Mouse (Mus musculus) kidney, embryonic 16.5 days (tissue): ENCODE measurements around the gene Rtn3. TPM values are rescaled to one million over a fixed set of nuclear protein-coding genes. Genes with fewer than 3 reads are reported as not detected.
A peak's percentile ranks its signal among the peaks of the same experiment; 100 is the strongest.

Experiments
- ATAC-seq: fragments of 200-750 bp; cut with Nextera tagmentation; 2 replicates; pipeline ENCODE4 v1.8.0; 2017; ENCODE audit warnings: moderate TSS enrichment; ENCODE audit not compliant: low FRiP score, low TSS enrichment
- H3K27ac ChIP-seq: fragments of 300-500 bp; sonication (generic); 2 replicates; pipeline ENCODE4 v1.5.1; 2014; ENCODE audit warnings: low read length
- H3K27me3 ChIP-seq: fragments of 300-500 bp; sonication (generic); 2 replicates; pipeline ENCODE4 v1.6.1; 2014; ENCODE audit warnings: low read length, control low read depth, mixed read lengths; ENCODE audit not compliant: insufficient read depth
- H3K36me3 ChIP-seq: fragments of 300-500 bp; sonication (generic); 2 replicates; pipeline ENCODE4 v1.6.1; 2014; ENCODE audit warnings: low read length, control low read depth, mixed read lengths; ENCODE audit not compliant: insufficient read depth
- H3K4me1 ChIP-seq: fragments of 300-500 bp; sonication (generic); 2 replicates; pipeline ENCODE4 v1.6.1; 2014; ENCODE audit warnings: low read length, control low read depth, mixed read lengths; ENCODE audit not compliant: insufficient read depth
- H3K4me2 ChIP-seq: fragments of 300-500 bp; sonication (generic); replicated peaks from 2 replicates; pipeline ENCODE4 v1.6.1; 2014; ENCODE audit warnings: low read depth, low read length
- H3K4me3 ChIP-seq: fragments of 300-500 bp; sonication (generic); 2 replicates; pipeline ENCODE4 v1.5.1; 2014; ENCODE audit warnings: mild to moderate bottlenecking, low read length
- H3K9ac ChIP-seq: fragments of 300-500 bp; sonication (generic); replicated peaks from 2 replicates; pipeline ENCODE4 v1.6.1; 2014; ENCODE audit warnings: low read length
- H3K9me3 ChIP-seq: fragments of 300-500 bp; sonication (generic); 2 replicates; pipeline ENCODE4 v1.6.1; 2016; ENCODE audit warnings: low read length, control low read depth
- WGBS: fragments of 180-500 bp; shearing (Covaris S2); extraction: QIAGEN DNeasy Blood & Tissue Kit; methylation state at CpG from one replicate; pipeline ENCODE4 v1.1.7; 2014; 5-methylcytosine and 5-hydroxymethylcytosine counted together
- polyA plus RNA-seq: library from polyadenylated mRNA; unstranded; fragments of >200 nt; fragmentation: Nextera tagmentation; extraction: Ambion mirVana; gene quantifications from 2 replicates; pipeline ENCODE4 v1.2.1, GENCODE M21; 2015

Rtn3 gene
- polyA plus RNA-seq, 1 experiment from 2014 or later, result 169 TPM

DNA sequence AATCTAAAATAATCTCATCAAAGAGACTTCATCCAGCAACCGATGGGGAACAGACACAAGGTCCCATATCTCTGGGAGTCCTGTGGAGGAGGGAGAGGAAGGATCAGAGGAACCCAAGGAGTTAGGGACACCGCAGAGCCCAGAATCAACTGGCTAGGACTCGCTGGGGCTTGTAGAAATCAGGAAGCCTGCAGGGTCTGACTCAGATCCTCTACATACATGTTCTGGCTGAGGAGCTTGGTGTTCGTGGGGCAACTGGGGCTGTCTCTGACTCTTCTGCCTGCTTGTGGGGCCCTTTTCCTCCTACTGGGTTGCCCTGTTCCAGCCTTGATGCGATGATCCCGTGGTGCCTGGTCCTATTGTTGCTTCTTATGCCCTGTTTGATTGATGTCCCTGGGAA is 8.9 kb upstream of the Rtn3 start:
- Histone ChIP-seq H3K9ac (no peak overlapping the region), H3K9me3 (no peaks in the 10 kb centered on the region), H3K27me3 (no peaks in the 10 kb centered on the region), H3K4me3 (no peak overlapping the region), H3K36me3 (no peaks in the 10 kb centered on the region), H3K4me2 (no peak overlapping the region), H3K4me1 (peaks cover 6% of the 10 kb centered on the region; the same call in 1 of the 2 replicates), H3K27ac (no peak overlapping the region)
- 78% methylated on average over 6 of the region's 6 CpGs for WGBS
- no peak for ATAC-seq

GRCm38 (mm10) chr19:7487680-7488079 is 4.6 kb upstream of the Rtn3 start:
- Histone ChIP-seq H3K9me3 (no peaks in the 10 kb centered on the region), H3K4me3 (no peak overlapping the region), H3K36me3 (no peaks in the 10 kb centered on the region), H3K4me1 (0 out of 2 replicates have a peak, but pooled peaks cover 3% of the 10 kb centered on the region), H3K27me3 (no peaks in the 10 kb centered on the region), H3K27ac (no peak overlapping the region), H3K9ac (no peak overlapping the region), H3K4me2 (no peak overlapping the region)
- WGBS, result 85% methylated on average over 8 of the region's 8 CpGs
- ATAC-seq, result no peak

- Histone ChIP-seq H3K4me3 (no peak overlapping the region), H3K27me3 (no peaks in the 10 kb centered on the region), H3K36me3 (no peaks in the 10 kb centered on the region), H3K9me3 (no peaks in the 10 kb centered on the region), H3K4me2 (peak overlapping the region; percentile 67; the same call in 1 of the 2 replicates), H3K4me1 (peaks cover 11% of the 10 kb centered on the region; the same call in 1 of the 2 replicates), H3K9ac (no peak overlapping the region), H3K27ac (no peak overlapping the region; the same call in 1 of the 2 replicates)
- no peak for ATAC-seq
- 64% methylated on average over 5 of the region's 5 CpGs for WGBS
Measured at GRCm38 (mm10) chr19:7484076-7484475, 995 bp upstream of the Rtn3 start.

DNA sequence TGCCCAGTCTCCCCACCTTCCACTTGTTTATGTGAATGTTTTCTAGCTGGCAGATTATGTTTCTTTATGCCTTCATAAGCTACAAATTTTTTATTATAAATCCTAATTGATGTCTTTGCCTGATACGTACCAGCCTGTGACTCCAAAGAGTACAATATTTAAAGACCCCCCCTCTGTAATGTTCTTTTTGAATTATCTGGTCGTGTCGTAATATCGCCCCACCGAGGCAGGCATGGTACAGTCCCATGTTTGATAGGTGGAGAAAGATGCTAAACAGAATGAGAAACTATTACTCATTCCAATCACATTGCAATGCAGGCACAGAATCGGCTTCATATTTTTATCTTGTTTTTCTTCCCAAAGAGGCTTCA is 416 bp upstream of the Rtn3 start:
- Histone ChIP-seq H3K9me3 (no peaks in the 10 kb centered on the region), H3K27ac (peak overlapping the region; percentile 100), H3K4me3 (peak overlapping the region; percentile 99), H3K4me2 (peak overlapping the region; percentile 67), H3K27me3 (no peaks in the 10 kb centered on the region), H3K36me3 (no peaks in the 10 kb centered on the region), H3K9ac (peak overlapping the region; percentile 65), H3K4me1 (peaks cover 11% of the 10 kb centered on the region; the same call in 1 of the 2 replicates)
- ATAC-seq, result peak; percentile 69
- WGBS, result 0% methylated on average over 6 of the region's 6 CpGs

- Histone ChIP-seq H3K4me3 (peak overlapping the region; percentile 99), H3K4me2 (peak overlapping the region; percentile 52), H3K36me3 (no peaks in the 10 kb centered on the region), H3K9ac (peak overlapping the region; percentile 95), H3K27ac (peak overlapping the region; percentile 100), H3K4me1 (peaks cover 11% of the 10 kb centered on the region; the same call in 1 of the 2 replicates), H3K27me3 (no peaks in the 10 kb centered on the region), H3K9me3 (no peaks in the 10 kb centered on the region)
- 0% methylated on average over 7 of the region's 7 CpGs for WGBS
- no peak for ATAC-seq
Measured at GRCm38 (mm10) chr19:7482266-7482598, 849 bp downstream of the Rtn3 start.

DNA sequence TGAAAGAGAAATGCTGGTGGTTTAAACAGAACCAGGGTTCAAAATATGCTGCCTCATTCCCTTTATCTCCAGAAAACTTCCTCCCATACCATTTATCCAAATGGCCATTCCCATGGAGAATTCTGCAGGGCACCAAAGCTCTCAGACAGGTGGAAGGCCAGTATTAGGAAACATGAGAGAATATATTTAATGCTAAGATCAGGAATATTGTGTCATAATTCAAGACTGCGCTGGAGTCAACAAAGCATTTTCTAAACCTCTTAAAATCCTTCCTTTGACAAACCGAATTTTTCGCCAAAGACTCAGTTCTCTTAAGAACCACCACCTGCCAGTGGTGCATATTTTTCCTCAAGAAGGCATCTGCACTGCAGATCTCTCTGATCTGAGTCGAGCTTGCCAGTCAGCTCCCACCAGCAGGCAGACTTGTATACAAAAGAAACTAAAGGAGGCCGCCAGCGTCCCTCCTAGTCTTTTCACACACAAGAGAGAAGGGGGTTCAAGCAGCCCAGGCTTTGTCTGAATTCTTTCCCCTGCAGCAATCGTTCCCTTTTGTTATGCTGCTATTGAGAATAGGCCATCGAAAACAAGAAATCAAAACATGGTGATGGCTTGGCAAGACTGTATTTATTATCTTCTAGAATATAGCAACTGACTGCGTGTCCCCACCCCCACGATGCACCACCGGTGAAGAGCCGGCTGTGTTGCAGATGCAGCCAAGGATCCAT is 1.4 kb downstream of the Rtn3 start:
- peak overlapping the region; percentile 52 for H3K4me2 ChIP-seq
- H3K27me3 ChIP-seq, result no peaks in the 10 kb centered on the region
- ATAC-seq, result no peak
- WGBS, result 6% methylated on average over 12 of the region's 12 CpGs
- H3K9ac ChIP-seq, result peak overlapping the region; percentile 95
- H3K36me3 ChIP-seq, result no peaks in the 10 kb centered on the region
- H3K4me3 ChIP-seq, result peak overlapping the region; percentile 99
- peaks cover 11% of the 10 kb centered on the region; the same call in 1 of the 2 replicates for H3K4me1 ChIP-seq
- H3K9me3 ChIP-seq, result no peaks in the 10 kb centered on the region
- H3K27ac ChIP-seq, result peak overlapping the region; percentile 61

DNA sequence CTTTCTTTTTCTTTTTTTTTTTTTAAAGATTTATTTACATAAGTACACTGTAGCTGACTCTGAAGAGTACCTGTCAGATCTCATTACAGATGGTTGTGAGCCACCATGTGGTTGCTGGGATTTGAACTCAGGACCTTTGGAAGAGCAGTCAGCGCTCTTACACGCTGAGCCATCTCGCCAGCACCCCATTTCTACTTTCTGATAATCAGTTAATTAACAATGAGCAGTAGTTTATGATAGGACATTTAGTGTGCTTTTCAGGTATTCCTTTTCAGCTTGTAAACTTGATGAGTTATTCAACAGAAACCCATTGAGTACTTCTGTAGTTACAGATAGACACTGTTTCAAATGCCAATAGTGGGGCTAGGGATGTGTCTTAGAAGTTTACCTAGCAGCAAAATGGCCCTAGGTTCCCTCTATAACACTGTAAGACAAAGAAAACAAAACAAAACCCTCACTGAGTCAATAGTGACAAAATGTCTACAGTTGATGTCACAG is 3.3 kb downstream of the Rtn3 start:
- ATAC-seq, result no peak
- Histone ChIP-seq H3K4me2 (no peak overlapping the region), H3K36me3 (no peaks in the 10 kb centered on the region), H3K9ac (no peak overlapping the region), H3K27me3 (no peaks in the 10 kb centered on the region), H3K4me3 (no peak overlapping the region), H3K27ac (no peak overlapping the region), H3K9me3 (no peaks in the 10 kb centered on the region), H3K4me1 (peaks cover 11% of the 10 kb centered on the region; the same call in 1 of the 2 replicates)
- WGBS, result 99% methylated on average over 3 of the region's 3 CpGs

GRCm38 (mm10) chr19:7470643-7471042 is 12.4 kb downstream of the Rtn3 start:
- Histone ChIP-seq H3K4me1 (0 out of 2 replicates have a peak, but pooled peaks cover 4% of the 10 kb centered on the region), H3K9me3 (no peaks in the 10 kb centered on the region), H3K9ac (no peak overlapping the region), H3K4me3 (no peak overlapping the region), H3K27me3 (no peaks in the 10 kb centered on the region), H3K4me2 (no peak overlapping the region), H3K36me3 (0 out of 2 replicates have a peak, but pooled peaks cover 8% of the 10 kb centered on the region), H3K27ac (peak overlapping the region; percentile 16; the same call in 1 of the 2 replicates)
- WGBS, result 85% methylated on average over 2 of the region's 2 CpGs
- no peak for ATAC-seq

GRCm38 (mm10) chr19:7467915-7468314 is 15.2 kb downstream of the Rtn3 start:
- Histone ChIP-seq H3K9ac (no peak overlapping the region), H3K4me2 (no peak overlapping the region), H3K27me3 (no peaks in the 10 kb centered on the region), H3K4me3 (no peak overlapping the region), H3K9me3 (no peaks in the 10 kb centered on the region), H3K27ac (no peak overlapping the region), H3K4me1 (0 out of 2 replicates have a peak, but pooled peaks cover 4% of the 10 kb centered on the region), H3K36me3 (0 out of 2 replicates have a peak, but pooled peaks cover 3% of the 10 kb centered on the region)
- no peak for ATAC-seq

- H3K4me1 ChIP-seq, result peaks cover 19% of the 10 kb centered on the region
- no peak for ATAC-seq
- no peak overlapping the region for H3K9ac ChIP-seq
- 58% methylated on average over 2 of the region's 2 CpGs for WGBS
- H3K4me2 ChIP-seq, result no peak overlapping the region
- H3K36me3 ChIP-seq, result no peaks in the 10 kb centered on the region
- no peaks in the 10 kb centered on the region for H3K9me3 ChIP-seq
- H3K27ac ChIP-seq, result no peak overlapping the region
- no peak overlapping the region for H3K4me3 ChIP-seq
- no peaks in the 10 kb centered on the region for H3K27me3 ChIP-seq
Measured at GRCm38 (mm10) chr19:7459370-7459769, 23.7 kb downstream of the Rtn3 start.
